Mouse (Mus musculus) CD8-positive naive resting alpha-beta T cell, adult 2 months (primary cell): ENCODE measurements around the gene Trip10.

Source experiments
- DNase-seq, 2 experiments: peaks; one replicate each; pipeline ENCODE4 v3.0.0; 2022; ENCODE audit warnings: low read depth in 2 of 2, low spot score in 2 of 2

Trip10 gene

GRCm38 (mm10) chr17:57290001-57290670 lies 40.9 kb downstream of the Trip10 start:
- peak; percentile 32 to 43 for DNase-seq

DNA sequence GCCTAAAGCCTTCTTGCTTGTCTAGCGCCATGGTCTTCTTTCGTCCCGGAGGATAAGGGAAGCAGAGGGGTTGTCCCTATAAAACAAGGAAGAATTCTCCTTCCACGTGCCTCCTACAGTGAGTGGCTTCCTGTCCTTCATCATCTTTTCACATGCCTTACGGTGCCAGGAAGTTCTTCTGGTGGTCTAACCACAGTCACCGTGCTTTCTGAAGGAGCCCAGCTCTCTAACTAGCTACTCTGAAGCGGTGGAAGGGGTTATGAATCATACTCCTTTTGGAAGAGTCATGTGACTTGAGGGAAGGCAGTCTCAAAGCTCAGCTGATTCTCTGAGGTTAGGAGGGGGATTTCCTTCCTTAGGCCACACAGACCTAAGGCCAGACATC lies 41.4 kb downstream of the Trip10 start:
- DNase-seq: peak; percentile 39 to 48

GRCm38 (mm10) chr17:57292302-57292701 lies 43.0 kb downstream of the Trip10 start:
- no peak for DNase-seq

DNA sequence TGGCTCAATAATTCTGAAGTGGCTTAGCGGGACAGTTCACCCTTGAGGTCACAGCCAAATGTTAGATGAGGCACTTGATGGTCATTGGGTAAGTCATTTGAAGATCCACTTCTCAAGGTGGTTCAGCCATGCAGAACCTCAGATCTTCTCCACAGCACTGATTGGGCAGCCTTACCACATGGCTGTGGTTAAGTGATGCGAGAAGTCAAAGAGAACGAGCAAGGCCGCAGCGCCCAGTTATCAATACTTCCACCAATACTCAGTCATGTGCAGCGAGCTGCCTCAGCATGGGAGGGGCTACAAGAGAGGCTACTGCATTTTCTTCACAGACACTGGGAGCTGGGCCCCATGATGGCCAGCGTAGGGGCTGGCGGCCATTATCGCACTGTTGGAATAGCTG lies 43.7 kb downstream of the Trip10 start:
- no peak for DNase-seq

DNA sequence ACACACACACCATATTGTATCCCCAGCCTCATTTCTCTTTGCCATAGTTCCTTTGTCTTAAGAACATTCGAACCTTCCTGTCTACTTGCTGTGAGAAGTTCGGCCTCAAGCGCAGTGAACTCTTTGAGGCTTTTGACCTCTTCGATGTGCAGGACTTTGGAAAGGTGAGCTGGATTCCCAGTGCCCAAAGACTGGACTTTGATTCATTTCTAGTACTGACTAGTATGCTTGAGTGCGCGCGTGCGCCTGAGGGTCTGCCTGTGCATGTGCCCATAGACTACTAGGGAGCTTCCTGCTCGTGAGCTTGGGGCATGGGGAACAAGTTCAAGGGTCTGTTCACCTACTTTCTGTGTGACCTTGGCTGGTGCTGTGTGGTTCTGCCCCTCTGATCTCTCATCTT lies 46.7 kb downstream of the Trip10 start:
- no peak for DNase-seq

DNA sequence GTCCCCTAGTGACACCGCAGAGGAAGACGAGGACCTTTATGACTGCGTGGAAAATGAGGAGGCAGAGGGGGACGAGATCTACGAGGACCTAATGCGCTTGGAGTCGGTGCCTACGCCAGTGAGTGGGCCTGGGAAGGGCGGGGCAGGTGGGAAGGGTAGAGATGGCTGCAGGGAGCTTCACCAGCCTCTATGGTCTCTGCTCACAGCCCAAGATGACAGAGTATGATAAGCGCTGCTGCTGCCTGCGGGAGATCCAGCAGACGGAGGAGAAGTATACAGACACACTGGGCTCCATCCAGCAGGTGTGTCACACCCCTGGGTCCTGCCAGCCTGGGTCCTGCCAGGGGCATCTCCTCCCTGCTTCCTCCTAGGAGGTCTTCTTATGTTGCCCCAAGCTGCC lies 47.8 kb downstream of the Trip10 start:
- DNase-seq: no peak

GRCm38 (mm10) chr17:57305593-57305992 lies 56.3 kb downstream of the Trip10 start:
- no peak for DNase-seq

DNA sequence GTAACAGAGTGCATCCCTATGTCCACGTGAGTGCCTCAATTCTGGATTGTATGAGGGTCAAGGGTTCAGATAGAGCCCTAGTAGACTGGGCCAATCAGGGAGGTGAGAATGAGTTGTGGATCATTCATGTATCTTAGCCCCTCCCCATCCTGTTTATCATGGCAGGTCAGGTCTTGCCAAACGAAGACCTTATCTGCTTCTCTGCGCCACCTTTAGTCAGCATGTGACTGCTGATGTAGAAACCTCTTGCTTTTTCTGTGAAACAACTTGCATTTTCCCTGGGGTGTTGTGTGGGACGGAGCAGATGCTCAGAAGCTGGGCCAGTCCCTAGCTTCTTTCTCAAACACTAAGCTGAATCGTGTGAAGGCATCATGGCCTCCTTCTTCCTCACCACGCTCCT lies 57.8 kb downstream of the Trip10 start:
- no peak for DNase-seq

DNA sequence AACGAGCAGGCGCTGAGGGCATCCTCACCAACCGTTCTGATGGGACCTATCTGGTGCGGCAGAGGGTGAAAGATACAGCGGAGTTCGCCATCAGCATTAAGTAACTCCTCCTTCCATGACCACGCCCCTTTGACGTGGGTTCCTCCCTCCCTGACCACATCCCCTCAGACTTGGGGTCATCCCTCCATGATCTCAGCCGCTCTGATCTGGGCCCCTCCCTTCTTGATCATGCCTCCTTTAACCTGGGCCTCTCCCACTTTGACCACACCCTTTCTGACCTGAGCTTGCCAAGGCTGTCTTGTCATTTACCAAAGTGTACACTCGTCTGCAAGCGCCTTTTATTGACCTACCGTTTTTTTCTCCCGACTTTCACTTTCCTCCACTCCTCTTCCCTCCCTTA lies 62.5 kb downstream of the Trip10 start:
- no peak for DNase-seq
